Mouse (Mus musculus): ENCODE results near the gene Fgf2. TPM values are rescaled to one million over a fixed set of nuclear protein-coding genes. Genes with fewer than 3 reads are reported as not detected.
A peak's percentile ranks its signal among the peaks of the same experiment; 100 is the strongest.

Fgf2 gene
- total and polyA plus RNA-seq, 3 experiments = 0.25 to 0.70 TPM; not detected in 1

DNA sequence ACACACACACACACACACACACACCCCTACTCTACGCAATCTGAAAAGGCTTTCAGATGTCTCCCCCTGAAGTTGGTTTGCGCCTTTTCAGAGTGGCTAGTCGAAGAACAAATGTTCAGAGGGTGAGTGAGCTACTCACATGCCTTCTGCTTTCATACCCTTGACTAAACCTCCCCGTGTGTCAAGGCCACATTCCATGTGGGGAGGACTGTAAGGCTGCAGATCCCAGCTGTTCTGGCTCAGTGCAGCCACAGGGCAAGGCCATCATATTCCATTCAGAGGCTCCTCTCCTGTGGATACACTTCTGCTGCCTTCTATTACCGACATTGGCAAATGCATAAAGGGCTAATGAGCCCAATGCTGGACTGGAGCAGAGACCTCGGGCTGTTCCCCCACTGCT is 30.3 kb downstream of the Fgf2 start:
- in situ Hi-C loops (cut with MboI; ENCODE audit: low pct_ligation_motif_present, low pct_unique_long_range_greater_than_20kb, low sequenced_read_pairs) = no loop called here
- H3K36me3 ChIP-seq (replicated peaks in 1 of 2; ENCODE audit: control insufficient read depth in 1 of 2, insufficient read depth in 1 of 2, low read length in 1 of 2) = no peaks in the 10 kb centered on the region
- H3K27ac ChIP-seq (ENCODE audit: insufficient read depth, low read depth) = no peak overlapping the region
- H3K9ac ChIP-seq (ENCODE audit: insufficient read depth, low read depth) = no peak overlapping the region
- TF ChIP-seq HCFC1 (IDR thresholded peaks at IDR 0.05; ENCODE audit: low read depth, low read length) (no peak), MAFK (IDR thresholded peaks at IDR 0.05; ENCODE audit: insufficient replicate concordance, low read length) (no peak), CHD2 (IDR thresholded peaks at IDR 0.05; ENCODE audit: low read length) (no peak), KAT2A (IDR thresholded peaks at IDR 0.05; ENCODE audit: insufficient replicate concordance, low read length) (no peak), JUND (conservative IDR thresholded peaks at IDR 0.05; ENCODE audit: low read depth, low read length) (no peak), USF1 (IDR thresholded peaks at IDR 0.05; ENCODE audit: low read depth, low read length) (no peak), RCOR1 (conservative IDR thresholded peaks at IDR 0.05; ENCODE audit: low read depth, low read length) (no peak), CHD1 (IDR thresholded peaks at IDR 0.05; ENCODE audit: low read depth, low read length) (no peak), IRF4 (IDR thresholded peaks at IDR 0.05; ENCODE audit: low read depth, low read length) (no peak), POLR2AphosphoS2 (IDR thresholded peaks at IDR 0.05; ENCODE audit: low read depth, low read length) (no peak), UBTF (IDR thresholded peaks at IDR 0.05; ENCODE audit: low read depth, low read length) (no peak), POLR2A (IDR thresholded peaks at IDR 0.05; ENCODE audit: low read depth, low read length) (no peak)
- no peak overlapping the region for H3K4me2 ChIP-seq (ENCODE audit: insufficient read depth, low read depth, poor library complexity, severe bottlenecking)
- no peak overlapping the region for H3K4me3 ChIP-seq (replicated peaks in 1 of 3; ENCODE audit: low read depth in 2 of 3, low read length in 2 of 3, poor library complexity in 1 of 3)
- DNase-seq (ENCODE audit: extremely low read depth) = no peak
- no peaks in the 10 kb centered on the region for H3K27me3 ChIP-seq (replicated peaks)
- H3K79me2 ChIP-seq (replicated peaks; ENCODE audit: control insufficient read depth, extremely low read depth, insufficient read depth, poor library complexity, severe bottlenecking) = no peaks in the 10 kb centered on the region
- no peaks in the 10 kb centered on the region for H3K9me3 ChIP-seq (replicated peaks; ENCODE audit: low read length)
- dilution Hi-C loops (cut with MboI; ENCODE audit: extremely low pct_ligation_motif_present, extremely low pct_unique_long_range_greater_than_20kb, low sequenced_read_pairs) = no loop called here
- no peaks in the 10 kb centered on the region for H3K4me1 ChIP-seq (ENCODE audit: control insufficient read depth in 1 of 2, insufficient read depth in 2 of 2)

DNA sequence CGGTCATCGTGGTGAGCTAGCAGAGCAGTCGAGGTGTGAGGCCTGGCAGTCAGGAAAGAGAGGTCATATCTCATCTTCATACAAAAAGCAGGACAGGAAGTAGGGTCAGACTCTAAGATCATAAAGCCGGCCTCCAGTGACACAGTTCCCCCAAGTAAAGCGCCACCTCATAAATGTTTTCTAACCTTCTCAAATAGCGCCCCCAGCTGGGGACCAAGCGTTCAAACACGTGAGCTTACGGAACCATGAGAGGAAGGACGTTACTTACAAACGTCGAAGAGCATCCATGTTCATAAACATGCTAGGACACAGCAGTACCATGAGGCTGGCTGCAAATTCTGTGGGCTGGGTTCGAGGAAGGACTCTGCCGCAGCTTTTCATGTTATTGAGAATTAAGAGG is 31.1 kb downstream of the Fgf2 start:
- no peaks in the 10 kb centered on the region for H3K36me3 ChIP-seq (replicated peaks in 1 of 2; ENCODE audit: control insufficient read depth in 1 of 2, insufficient read depth in 1 of 2, low read length in 1 of 2)
- no peak overlapping the region for H3K4me2 ChIP-seq (ENCODE audit: insufficient read depth, low read depth, poor library complexity, severe bottlenecking)
- H3K4me3 ChIP-seq (replicated peaks in 1 of 3; ENCODE audit: low read depth in 2 of 3, low read length in 2 of 3, poor library complexity in 1 of 3) = no peak overlapping the region
- DNase-seq (ENCODE audit: extremely low read depth) = peak; percentile 46
- dilution Hi-C loops (cut with MboI; ENCODE audit: extremely low pct_ligation_motif_present, extremely low pct_unique_long_range_greater_than_20kb, low sequenced_read_pairs) (no loop called here), in situ Hi-C loops (cut with MboI; ENCODE audit: low pct_ligation_motif_present, low pct_unique_long_range_greater_than_20kb, low sequenced_read_pairs) (no loop called here)
- H3K9me3 ChIP-seq (replicated peaks; ENCODE audit: low read length) = no peaks in the 10 kb centered on the region
- H3K79me2 ChIP-seq (replicated peaks; ENCODE audit: control insufficient read depth, extremely low read depth, insufficient read depth, poor library complexity, severe bottlenecking) = no peaks in the 10 kb centered on the region
- H3K9ac ChIP-seq (ENCODE audit: insufficient read depth, low read depth) = no peak overlapping the region
- H3K27ac ChIP-seq (ENCODE audit: insufficient read depth, low read depth) = no peak overlapping the region
- TF ChIP-seq USF2 (conservative IDR thresholded peaks at IDR 0.05; ENCODE audit: low read depth, low read length) (no peak), MEF2A (IDR thresholded peaks at IDR 0.05; ENCODE audit: borderline replicate concordance, low read depth, low read length) (no peak), SMC3 (IDR thresholded peaks at IDR 0.05; ENCODE audit: low read depth, low read length) (peak; percentile 49), MAX (IDR thresholded peaks at IDR 0.05; ENCODE audit: low read length) (no peak), CTCF (conservative IDR thresholded peaks at IDR 0.05 in 1 of 2, IDR thresholded peaks at IDR 0.05 in 1 of 2; ENCODE audit: low read depth in 2 of 2, low read length in 2 of 2) (peak in 1 of 2 experiments; percentile 67; a peak in 2 of 4 replicates), POLR2A (IDR thresholded peaks at IDR 0.05; ENCODE audit: low read depth, low read length) (no peak), HCFC1 (IDR thresholded peaks at IDR 0.05; ENCODE audit: low read depth, low read length) (no peak), RAD21 (IDR thresholded peaks at IDR 0.05; ENCODE audit: low read depth, low read length) (peak; percentile 58), GABPA (IDR thresholded peaks at IDR 0.05; ENCODE audit: insufficient replicate concordance, low read depth, low read length) (no peak), SIN3A (IDR thresholded peaks at IDR 0.05; ENCODE audit: low read length) (no peak), POLR2AphosphoS2 (IDR thresholded peaks at IDR 0.05; ENCODE audit: low read depth, low read length) (no peak), MAFK (IDR thresholded peaks at IDR 0.05; ENCODE audit: insufficient replicate concordance, low read length) (no peak), MXI1 (IDR thresholded peaks at IDR 0.05; ENCODE audit: low read depth, low read length) (no peak), ETS1 (conservative IDR thresholded peaks at IDR 0.05; ENCODE audit: low read depth, low read length) (no peak), JUN (IDR thresholded peaks at IDR 0.05; ENCODE audit: insufficient read depth, low read depth, low read length) (no peak)
- H3K27me3 ChIP-seq (replicated peaks) = no peaks in the 10 kb centered on the region
- no peaks in the 10 kb centered on the region for H3K4me1 ChIP-seq (ENCODE audit: control insufficient read depth in 1 of 2, insufficient read depth in 2 of 2)
